Mouse (Mus musculus): ENCODE measurements around the gene B4galt4. TPM values are rescaled to one million over a fixed set of nuclear protein-coding genes. Genes with fewer than 3 reads are reported as not detected.

The B4galt4 gene
- total and polyA plus RNA-seq, 3 experiments = not detected

DNA sequence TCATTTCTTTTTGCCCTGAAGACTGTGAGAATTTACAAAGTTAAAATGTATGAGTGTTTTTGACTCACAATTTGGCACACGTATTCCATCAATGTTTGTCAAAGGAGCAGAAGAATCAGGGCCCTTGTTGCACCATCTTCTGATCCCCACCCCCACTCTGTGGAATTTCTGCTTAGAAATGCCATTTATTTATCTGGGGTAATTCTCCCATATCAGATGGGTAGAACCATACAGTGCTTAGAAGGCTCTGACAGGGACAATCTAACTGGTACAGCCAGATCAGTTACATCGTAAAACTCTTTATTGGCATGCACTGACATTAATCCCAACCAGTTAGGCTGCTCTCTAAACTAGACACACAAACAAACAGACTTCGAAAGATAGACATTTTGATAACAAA, 47.9 kb downstream of the B4galt4 start:
- no peak overlapping the region for H3K4me3 ChIP-seq (replicated peaks in 1 of 3; ENCODE audit: low read depth in 2 of 3, low read length in 2 of 3, poor library complexity in 1 of 3)
- H3K9me3 ChIP-seq (replicated peaks; ENCODE audit: low read length) = no peaks in the 10 kb centered on the region
- peaks cover 0 to 3% of the 10 kb centered on the region in 2 experiments; a peak in 1 of 4 replicates for H3K4me1 ChIP-seq (ENCODE audit: control insufficient read depth in 1 of 2, insufficient read depth in 2 of 2)
- in situ Hi-C loops (cut with MboI; ENCODE audit: low pct_ligation_motif_present, low pct_unique_long_range_greater_than_20kb, low sequenced_read_pairs) = no loop called here
- no peak overlapping the region for H3K27ac ChIP-seq (ENCODE audit: insufficient read depth, low read depth)
- no peak overlapping the region for H3K4me2 ChIP-seq (ENCODE audit: insufficient read depth, low read depth, poor library complexity, severe bottlenecking)
- H3K79me2 ChIP-seq (replicated peaks; ENCODE audit: control insufficient read depth, extremely low read depth, insufficient read depth, poor library complexity, severe bottlenecking) = no peaks in the 10 kb centered on the region
- H3K9ac ChIP-seq (ENCODE audit: insufficient read depth, low read depth) = no peak overlapping the region
- dilution Hi-C loops (cut with MboI; ENCODE audit: extremely low pct_ligation_motif_present, extremely low pct_unique_long_range_greater_than_20kb, low sequenced_read_pairs) = no loop called here
- no peaks in the 10 kb centered on the region for H3K36me3 ChIP-seq (replicated peaks in 1 of 2; ENCODE audit: control insufficient read depth in 1 of 2, insufficient read depth in 1 of 2, low read length in 1 of 2)
- no peak for DNase-seq (ENCODE audit: extremely low read depth)
- no peaks in the 10 kb centered on the region for H3K27me3 ChIP-seq (replicated peaks)
- TF ChIP-seq MAFK (IDR thresholded peaks at IDR 0.05; ENCODE audit: insufficient replicate concordance, low read length) (no peak), CHD1 (IDR thresholded peaks at IDR 0.05; ENCODE audit: low read depth, low read length) (no peak), UBTF (IDR thresholded peaks at IDR 0.05; ENCODE audit: low read depth, low read length) (no peak), USF2 (conservative IDR thresholded peaks at IDR 0.05; ENCODE audit: low read depth, low read length) (no peak)

- H3K27ac ChIP-seq (ENCODE audit: insufficient read depth, low read depth) = no peak overlapping the region
- no peak overlapping the region for H3K4me2 ChIP-seq (ENCODE audit: insufficient read depth, low read depth, poor library complexity, severe bottlenecking)
- no peaks in the 10 kb centered on the region for H3K9me3 ChIP-seq (replicated peaks; ENCODE audit: low read length)
- no peak overlapping the region for H3K9ac ChIP-seq (ENCODE audit: insufficient read depth, low read depth)
- dilution Hi-C loops (cut with MboI; ENCODE audit: extremely low pct_ligation_motif_present, extremely low pct_unique_long_range_greater_than_20kb, low sequenced_read_pairs) (no loop called here), in situ Hi-C loops (cut with MboI; ENCODE audit: low pct_ligation_motif_present, low pct_unique_long_range_greater_than_20kb, low sequenced_read_pairs) (no loop called here)
- no peak for DNase-seq (ENCODE audit: extremely low read depth)
- H3K36me3 ChIP-seq (replicated peaks in 1 of 2; ENCODE audit: control insufficient read depth in 1 of 2, insufficient read depth in 1 of 2, low read length in 1 of 2) = no peaks in the 10 kb centered on the region
- TF ChIP-seq PAX5 (IDR thresholded peaks at IDR 0.05; ENCODE audit: low read length) = no peak
- TF ChIP-seq BHLHE40 (IDR thresholded peaks at IDR 0.05; ENCODE audit: low read depth, low read length) = no peak
- no peak for TF ChIP-seq E2F4 (IDR thresholded peaks at IDR 0.05; ENCODE audit: insufficient replicate concordance, low read depth, low read length)
- no peak for TF ChIP-seq HCFC1 (IDR thresholded peaks at IDR 0.05; ENCODE audit: low read depth, low read length)
- TF ChIP-seq ETS1 (conservative IDR thresholded peaks at IDR 0.05; ENCODE audit: low read depth, low read length) = no peak
- no peak for TF ChIP-seq CHD2 (IDR thresholded peaks at IDR 0.05; ENCODE audit: low read length)
- TF ChIP-seq MAX (IDR thresholded peaks at IDR 0.05; ENCODE audit: low read length) = no peak
- no peak for TF ChIP-seq UBTF (IDR thresholded peaks at IDR 0.05; ENCODE audit: low read depth, low read length)
- TF ChIP-seq JUN (IDR thresholded peaks at IDR 0.05; ENCODE audit: insufficient read depth, low read depth, low read length) = no peak
- H3K27me3 ChIP-seq (replicated peaks) = no peaks in the 10 kb centered on the region
- peaks cover 0 to 3% of the 10 kb centered on the region in 2 experiments; a peak in 1 of 4 replicates for H3K4me1 ChIP-seq (ENCODE audit: control insufficient read depth in 1 of 2, insufficient read depth in 2 of 2)
- H3K4me3 ChIP-seq (replicated peaks in 1 of 3; ENCODE audit: low read depth in 2 of 3, low read length in 2 of 3, poor library complexity in 1 of 3) = no peak overlapping the region
- H3K79me2 ChIP-seq (replicated peaks; ENCODE audit: control insufficient read depth, extremely low read depth, insufficient read depth, poor library complexity, severe bottlenecking) = no peaks in the 10 kb centered on the region
Measured at GRCm38 (mm10) chr16:38793120-38793519, 51.1 kb downstream of the B4galt4 start.

- dilution Hi-C loops (cut with MboI; ENCODE audit: extremely low pct_ligation_motif_present, extremely low pct_unique_long_range_greater_than_20kb, low sequenced_read_pairs) (no loop called here), in situ Hi-C loops (cut with MboI; ENCODE audit: low pct_ligation_motif_present, low pct_unique_long_range_greater_than_20kb, low sequenced_read_pairs) (no loop called here)
- H3K9ac ChIP-seq (ENCODE audit: insufficient read depth, low read depth) = no peak overlapping the region
- H3K79me2 ChIP-seq (replicated peaks; ENCODE audit: control insufficient read depth, extremely low read depth, insufficient read depth, poor library complexity, severe bottlenecking) = no peaks in the 10 kb centered on the region
- no peaks in the 10 kb centered on the region for H3K9me3 ChIP-seq (replicated peaks; ENCODE audit: low read length)
- no peaks in the 10 kb centered on the region for H3K36me3 ChIP-seq (replicated peaks in 1 of 2; ENCODE audit: control insufficient read depth in 1 of 2, insufficient read depth in 1 of 2, low read length in 1 of 2)
- peaks cover 3 to 7% of the 10 kb centered on the region in 2 experiments; a peak in 3 of 4 replicates for H3K4me1 ChIP-seq (ENCODE audit: control insufficient read depth in 1 of 2, insufficient read depth in 2 of 2)
- no peak for TF ChIP-seq EP300 (IDR thresholded peaks at IDR 0.05; ENCODE audit: low read length)
- no peak for TF ChIP-seq BHLHE40 (IDR thresholded peaks at IDR 0.05; ENCODE audit: low read depth, low read length)
- no peak for TF ChIP-seq ZKSCAN1 (IDR thresholded peaks at IDR 0.05; ENCODE audit: borderline replicate concordance, low read depth, low read length)
- H3K27me3 ChIP-seq (replicated peaks) = no peaks in the 10 kb centered on the region
- H3K4me3 ChIP-seq (replicated peaks in 1 of 3; ENCODE audit: low read depth in 2 of 3, low read length in 2 of 3, poor library complexity in 1 of 3) = no peak overlapping the region
- DNase-seq (ENCODE audit: extremely low read depth) = no peak
- no peak overlapping the region for H3K27ac ChIP-seq (ENCODE audit: insufficient read depth, low read depth)
- no peak overlapping the region for H3K4me2 ChIP-seq (ENCODE audit: insufficient read depth, low read depth, poor library complexity, severe bottlenecking)
Measured at GRCm38 (mm10) chr16:38798957-38799450, 56.9 kb downstream of the B4galt4 start.

All from CH12.LX (cell line).